Mouse (Mus musculus) bone marrow, adult 2 months (tissue): ENCODE results near the gene Eya4. TPM values are rescaled to one million over a fixed set of nuclear protein-coding genes. Genes with fewer than 3 reads are reported as not detected.

ENCODE experiments used
- H3K27ac ChIP-seq: fragments of 200-500 bp; 2 replicates; pipeline ENCODE4 v1.5.1; 2012; ENCODE audit warnings: low read depth, mild to moderate bottlenecking, control low read depth, inconsistent platforms, low read length; ENCODE audit not compliant: control insufficient read depth, poor library complexity, insufficient read depth
- H3K4me1 ChIP-seq: fragments of 200-500 bp; 2 replicates; pipeline ENCODE4 v1.6.1; 2011; ENCODE audit warnings: low read length; ENCODE audit not compliant: control insufficient read depth, insufficient read depth
- H3K4me3 ChIP-seq: fragments of 200-500 bp; replicated peaks from 2 replicates; pipeline ENCODE3; 2011; ENCODE audit warnings: mild to moderate bottlenecking, low read depth, low read length, control low read depth; ENCODE audit not compliant: control insufficient read depth
- CTCF ChIP-seq: fragments of 200-500 bp; IDR thresholded peaks from 2 replicates; pipeline ENCODE4 v1.5.1; 2011; ENCODE audit warnings: low read length, control low read depth; ENCODE audit not compliant: control insufficient read depth, insufficient read depth
- POLR2A ChIP-seq: fragments of 200-500 bp; IDR thresholded peaks from 2 replicates; pipeline ENCODE4 v1.6.1; 2011; ENCODE audit warnings: low read depth, mild to moderate bottlenecking, control low read depth, low read length, borderline replicate concordance; ENCODE audit not compliant: control insufficient read depth
- WGBS: fragments of 180-500 bp; shearing (Covaris S2); methylation state at CpG from one replicate; pipeline ENCODE4 v1.1.7; 2018; 5-methylcytosine and 5-hydroxymethylcytosine counted together
- polyA plus RNA-seq: library from polyadenylated mRNA; stranded (reverse); fragments of >200 nt; gene quantifications from 2 replicates; pipeline ENCODE4 v1.2.4, GENCODE M21; 2011; ENCODE audit warnings: low replicate concordance; ENCODE audit not compliant: missing spikeins, insufficient read depth, insufficient read length

Gene Eya4
- polyA plus RNA-seq, 1 experiment = 1.1 TPM

- 44% methylated on average over 10 of the region's 10 CpGs for WGBS
- Histone ChIP-seq H3K4me3 (no peak overlapping the region), H3K27ac (no peak overlapping the region), H3K4me1 (no peaks in the 10 kb centered on the region)
- TF ChIP-seq CTCF (peak; percentile 66), POLR2A (no peak)
These were observed 233.7 kb downstream of the Eya4 start for GRCm38 (mm10) chr10:23116786-23117410.

GRCm38 (mm10) chr10:23116063-23116462, 234.5 kb downstream of the Eya4 start:
- no peak overlapping the region for H3K27ac ChIP-seq
- no peak overlapping the region for H3K4me3 ChIP-seq
- H3K4me1 ChIP-seq = no peaks in the 10 kb centered on the region
- 66% methylated on average over 8 of the region's 8 CpGs for WGBS
- TF ChIP-seq CTCF (no peak), POLR2A (no peak)

- TF ChIP-seq POLR2A (no peak), CTCF (no peak)
- Histone ChIP-seq H3K4me1 (no peaks in the 10 kb centered on the region), H3K4me3 (no peak overlapping the region), H3K27ac (no peak overlapping the region)
- 46% methylated on average over 3 of the region's 3 CpGs for WGBS
These were observed 235.3 kb downstream of the Eya4 start for GRCm38 (mm10) chr10:23115321-23115720.

- no peak overlapping the region for H3K27ac ChIP-seq
- H3K4me1 ChIP-seq = no peaks in the 10 kb centered on the region
- 90% methylated on average over 4 of the region's 4 CpGs for WGBS
- TF ChIP-seq CTCF (no peak), POLR2A (no peak)
- H3K4me3 ChIP-seq = no peak overlapping the region
These were observed 242.5 kb downstream of the Eya4 start for GRCm38 (mm10) chr10:23108122-23108521.

GRCm38 (mm10) chr10:23092517-23092916, 258.1 kb downstream of the Eya4 start:
- H3K4me3 ChIP-seq = no peak overlapping the region
- H3K4me1 ChIP-seq = no peaks in the 10 kb centered on the region
- no peak overlapping the region for H3K27ac ChIP-seq
- WGBS = 90% methylated on average over 7 of the region's 7 CpGs
- TF ChIP-seq CTCF (no peak), POLR2A (no peak)

- no peak for TF ChIP-seq POLR2A
- TF ChIP-seq CTCF = no peak
- 57% methylated on average over 3 of the region's 3 CpGs for WGBS
- no peak overlapping the region for H3K4me3 ChIP-seq
- no peaks in the 10 kb centered on the region for H3K4me1 ChIP-seq
- no peak overlapping the region for H3K27ac ChIP-seq
These were observed 259.0 kb downstream of the Eya4 start for GRCm38 (mm10) chr10:23091552-23091951.

GRCm38 (mm10) chr10:23090323-23090722, 260.3 kb downstream of the Eya4 start:
- Histone ChIP-seq H3K4me3 (no peak overlapping the region), H3K4me1 (no peaks in the 10 kb centered on the region), H3K27ac (no peak overlapping the region)
- TF ChIP-seq POLR2A = no peak
- TF ChIP-seq CTCF = no peak
- 68% methylated on average over 1 of the region's 1 CpGs for WGBS

- 78% methylated on average over 6 of the region's 6 CpGs for WGBS
- no peaks in the 10 kb centered on the region for H3K4me1 ChIP-seq
- TF ChIP-seq POLR2A (no peak), CTCF (no peak)
- no peak overlapping the region for H3K4me3 ChIP-seq
- no peak overlapping the region for H3K27ac ChIP-seq
These were observed 261.3 kb downstream of the Eya4 start for GRCm38 (mm10) chr10:23089271-23089670.

GRCm38 (mm10) chr10:23088764-23089163, 261.8 kb downstream of the Eya4 start:
- no peak overlapping the region for H3K4me3 ChIP-seq
- no peaks in the 10 kb centered on the region for H3K4me1 ChIP-seq
- no peak overlapping the region for H3K27ac ChIP-seq
- WGBS = 34% methylated on average over 3 of the region's 3 CpGs
- no peak for TF ChIP-seq POLR2A
